Mouse (Mus musculus) embryo, embryonic 11.5 days (tissue): ENCODE data around the gene Cntn4.
A peak's percentile ranks its signal among the peaks of the same experiment; 100 is the strongest.

Experiments
- DNase-seq: peaks from one replicate; pipeline ENCODE4 v3.0.0-alpha.2; 2012; ENCODE audit warnings: low read depth, low spot score

Gene Cntn4

GRCm38 (mm10) chr6:106645496-106646211 lies 968.2 kb downstream of the Cntn4 start:
- peak; percentile 30 for DNase-seq

- no peak for DNase-seq
Observed at GRCm38 (mm10) chr6:106646945-106647344, 969.5 kb downstream of the Cntn4 start.

- DNase-seq: peak; percentile 34
Observed at GRCm38 (mm10) chr6:106663780-106664651, 986.6 kb downstream of the Cntn4 start.

GRCm38 (mm10) chr6:106675581-106675980 lies 998.1 kb downstream of the Cntn4 start:
- DNase-seq: no peak

GRCm38 (mm10) chr6:106701931-106702330 lies 1024.5 kb downstream of the Cntn4 start:
- no peak for DNase-seq

GRCm38 (mm10) chr6:106705506-106706035 lies 1028.1 kb downstream of the Cntn4 start:
- no peak for DNase-seq

- DNase-seq: no peak
Observed at GRCm38 (mm10) chr6:106725642-106726041, 1048.2 kb downstream of the Cntn4 start.

GRCm38 (mm10) chr6:106726078-106726477 lies 1048.6 kb downstream of the Cntn4 start:
- no peak for DNase-seq

- DNase-seq: no peak
Observed at GRCm38 (mm10) chr6:106727703-106728102, 1050.2 kb downstream of the Cntn4 start.

GRCm38 (mm10) chr6:106729682-106730314 lies 1052.3 kb downstream of the Cntn4 start:
- no peak for DNase-seq

- DNase-seq: no peak
Observed at GRCm38 (mm10) chr6:106732563-106732962, 1055.1 kb downstream of the Cntn4 start.

- DNase-seq: no peak
Observed at GRCm38 (mm10) chr6:106738229-106738628, 1060.8 kb downstream of the Cntn4 start.

GRCm38 (mm10) chr6:106740244-106740825 lies 1062.9 kb downstream of the Cntn4 start:
- no peak for DNase-seq

- DNase-seq: no peak
Observed at GRCm38 (mm10) chr6:106743556-106744233, 1066.2 kb downstream of the Cntn4 start.

- no peak for DNase-seq
Observed at GRCm38 (mm10) chr6:106745673-106746394, 1068.4 kb downstream of the Cntn4 start.

GRCm38 (mm10) chr6:106747251-106747650 lies 1069.8 kb downstream of the Cntn4 start:
- DNase-seq: no peak

GRCm38 (mm10) chr6:106747804-106748203 lies 1070.3 kb downstream of the Cntn4 start:
- no peak for DNase-seq
